Mouse (Mus musculus): ENCODE measurements around the gene Vmn1r77.
"Not testable (repeated sequence)": the region's sequence is repeated elsewhere in the genome, so short reads cannot be mapped to it uniquely, and the experiment has no call there.

Vmn1r77 gene

GRCm38 (mm10) chr7:12036452-12036851 lies at the start of gene Vmn1r77:
Gene Vmn1r77, plus strand, starts transcription at chr7:12036752.
- not testable (repeated sequence) for DNase-seq (ENCODE audit: low read depth, low spot score)

GRCm38 (mm10) chr7:12011491-12011890 lies 25.1 kb upstream of the Vmn1r77 start:
- not testable (repeated sequence) for DNase-seq (ENCODE audit: low read depth, low spot score)

GRCm38 (mm10) chr7:12012392-12012791 lies 24.2 kb upstream of the Vmn1r77 start:
- DNase-seq (ENCODE audit: low read depth, low spot score), result not testable (repeated sequence)

GRCm38 (mm10) chr7:12013106-12013505 lies 23.4 kb upstream of the Vmn1r77 start:
- no peak for DNase-seq (ENCODE audit: low read depth, low spot score)

DNA sequence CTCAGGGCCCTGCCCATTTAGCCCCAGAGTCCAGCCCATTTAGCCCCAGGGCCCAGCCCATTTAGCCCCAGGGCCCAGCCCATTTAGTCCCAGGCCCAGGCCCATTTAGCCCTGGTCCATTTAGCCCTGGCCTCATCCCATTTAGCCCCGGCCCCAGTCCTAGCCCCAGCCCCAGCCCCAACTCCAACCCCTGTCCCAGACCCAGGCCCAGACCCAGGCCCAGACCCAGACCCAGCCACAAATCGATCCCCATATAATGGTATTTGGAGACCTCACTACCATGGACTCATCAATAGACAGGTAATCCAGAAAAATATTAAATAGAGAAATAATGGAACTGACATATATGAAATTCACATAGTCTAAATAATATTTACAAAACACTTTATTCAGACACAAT lies 18.7 kb upstream of the Vmn1r77 start:
- not testable (repeated sequence) for DNase-seq (ENCODE audit: low read depth, low spot score)

- no peak for DNase-seq (ENCODE audit: low read depth, low spot score)
Observed at GRCm38 (mm10) chr7:12040664-12041063, 4.1 kb downstream of the Vmn1r77 start.
